Comparison of ENCODE assay signal across 7 mouse cellular contexts in genomic region chr2:144368400-144369019, GRCm38 (mm10). TPM values are rescaled to one million over a fixed set of nuclear protein-coding genes. Genes with fewer than 3 reads are reported as not detected.
DNase-seq lines count a peak whose midpoint lies in the region; ATAC-seq lines count a peak whose summit lies in the region.

Gene Kat14, plus strand, starts transcription at chr2:144368983.
Gene Pet117, plus strand, starts transcription at chr2:144368996.

- DNase-seq in adrenal gland, adult (ENCODE audit: inconsistent age in 2 of 2, low spot score in 1 of 2) = peak; percentile 95 to 98
- DNase-seq in embryo, embryonic 10 days (ENCODE audit: low spot score) = peak; percentile 98
- peak; percentile 94 for DNase-seq in gastrocnemius, postnatal 10 days
- DNase-seq in induced T-regulatory cell, adult 2 months (ENCODE audit: low read depth) = peak; percentile 95
- DNase-seq in left cerebral cortex, postnatal 10 days (ENCODE audit: extremely low spot score in 1 of 2, low spot score in 2 of 2) = peak; percentile 87 to 96
- DNase-seq in right cerebral cortex, postnatal 25 days = peak; percentile 92

- peak; percentile 98 for ATAC-seq in megakaryocyte-erythroid progenitor cell, adult 5-6 weeks (replicated peaks; ENCODE audit: low FRiP score, low TSS enrichment, poor library complexity, severe bottlenecking)

- intact Hi-C loops in left cerebral cortex, postnatal 10 days (cut with DNase I) = loop anchor here (5.0 kb wide), 1 partner anchor 36 kb away; the partner anchor contains the start of gene Ovol2

RNA-seq across cellular contexts. Expression of gene Kat14, which starts in this region (rescaled TPM):
- total RNA-seq in gastrocnemius, postnatal 10 days (2021) = 10 to 100 TPM; 21.9 to 22.3 TPM
- 10 to 100 TPM; 24.4 to 27.2 TPM for total RNA-seq in left cerebral cortex, postnatal 10 days (2021)
- 62.3 and 96.4 TPM in 2 replicates for total RNA-seq in megakaryocyte-erythroid progenitor cell, adult 5-6 weeks (2014; fragmentation: Nextera tagmentation)
- total RNA-seq in megakaryocyte-erythroid progenitor cell, adult 5-6 weeks (2017) = 29.8 and 33.6 TPM in 2 replicates

RNA-seq across cellular contexts. Expression of gene Pet117, which starts in this region (rescaled TPM):
- total RNA-seq in gastrocnemius, postnatal 10 days (2021) = 1 to 10 TPM; 3.2 to 9.1 TPM
- 1 to 10 TPM; 5.3 to 5.5 TPM for total RNA-seq in left cerebral cortex, postnatal 10 days (2021)
- not detected in 2 replicates for total RNA-seq in megakaryocyte-erythroid progenitor cell, adult 5-6 weeks (2014; fragmentation: Nextera tagmentation)
- 2.4 TPM in 1 of 2 replicates, not detected in the other for total RNA-seq in megakaryocyte-erythroid progenitor cell, adult 5-6 weeks (2017)

Comparison
In these comparisons a context has a peak if more than half of its experiments do, and no peak if none do; other contexts are left out.
1. Peak in every context shown above with its lines: DNase-seq and ATAC-seq.